Comparison of ENCODE assay signal across 23 mouse cellular contexts in genomic region chr4:138056658-138057057, GRCm38 (mm10).
"Had no signal": no experiment of that assay in that cellular context is flagged by ENCODE, and none has a peak within 500 bp of the region (broad histone marks: within the 10 kb centered on the region; RNA-seq: fewer than 3 reads in every experiment).

No protein-coding gene starts in this region.

- H3K4me3 ChIP-seq: layer of hippocampus, adult 2 months; limb, embryonic 12.5 days; limb, embryonic 15.5 days; midbrain, embryonic 15.5 days; myocyte had no signal

- H3K9me3 ChIP-seq: limb, embryonic 12.5 days; limb, embryonic 15.5 days; midbrain, embryonic 15.5 days had no signal

- H3K4me2 ChIP-seq: limb, embryonic 12.5 days; limb, embryonic 15.5 days; liver, embryonic 11.5 days; lung, embryonic 14.5 days; midbrain, embryonic 15.5 days had no signal

- H3K9ac ChIP-seq: limb, embryonic 12.5 days; limb, embryonic 15.5 days; liver, embryonic 14.5 days; liver, postnatal 0 days; lung, embryonic 14.5 days; midbrain, embryonic 15.5 days had no signal

- H3K4me1 ChIP-seq: limb, embryonic 12.5 days; limb, embryonic 15.5 days; midbrain, embryonic 15.5 days had no signal

- DNase-seq: layer of hippocampus, adult 9-11 months; left cerebral cortex, postnatal 4 days; liver, postnatal 0 days; lung, embryonic 14.5 days; right cerebral cortex, adult 18-20 months; right cerebral cortex, postnatal 14 days; right cerebral cortex, postnatal 4 days; thymus, adult 2 months; thymus, postnatal 14 days; thymus, postnatal 4 days had no signal

- ATAC-seq: hindbrain, postnatal 0 days; inflammation-experienced regulatory T-cells, adult 6 months; intestine, embryonic 16.5 days; liver, postnatal 0 days; lung, postnatal 0 days; midbrain, embryonic 15.5 days had no signal

- H3K27me3 ChIP-seq: limb, embryonic 12.5 days; limb, embryonic 15.5 days; midbrain, embryonic 15.5 days had no signal

- H3K27ac ChIP-seq: hindbrain, postnatal 0 days; layer of hippocampus, adult 2 months; limb, embryonic 12.5 days; limb, embryonic 15.5 days; liver, embryonic 14.5 days; macrophage; midbrain, embryonic 15.5 days; stomach, postnatal 0 days had no signal
